Mouse (Mus musculus): Measurements from ENCODE around the gene Susd6.

- TF ChIP-seq CTCF (IDR thresholded peaks at IDR 0.05; ENCODE audit: low read depth) (no peak), EP300 (IDR thresholded peaks at IDR 0.05; ENCODE audit: low read depth) (no peak)
These were observed 74.9 kb downstream of the Susd6 start for GRCm38 (mm10) chr12:80865175-80865574.

Data from liver, embryonic 14.5 days (tissue).